Mouse (Mus musculus): ENCODE results near the gene Tuba1a. TPM values are rescaled to one million over a fixed set of nuclear protein-coding genes. Genes with fewer than 3 reads are reported as not detected.
"Not testable (repeated sequence)": the region's sequence is repeated elsewhere in the genome, so short reads cannot be mapped to it uniquely, and the experiment has no call there.

Gene Tuba1a
- polyA plus RNA-seq, 1 experiment from 2014 or later, result 2,353 TPM

DNA sequence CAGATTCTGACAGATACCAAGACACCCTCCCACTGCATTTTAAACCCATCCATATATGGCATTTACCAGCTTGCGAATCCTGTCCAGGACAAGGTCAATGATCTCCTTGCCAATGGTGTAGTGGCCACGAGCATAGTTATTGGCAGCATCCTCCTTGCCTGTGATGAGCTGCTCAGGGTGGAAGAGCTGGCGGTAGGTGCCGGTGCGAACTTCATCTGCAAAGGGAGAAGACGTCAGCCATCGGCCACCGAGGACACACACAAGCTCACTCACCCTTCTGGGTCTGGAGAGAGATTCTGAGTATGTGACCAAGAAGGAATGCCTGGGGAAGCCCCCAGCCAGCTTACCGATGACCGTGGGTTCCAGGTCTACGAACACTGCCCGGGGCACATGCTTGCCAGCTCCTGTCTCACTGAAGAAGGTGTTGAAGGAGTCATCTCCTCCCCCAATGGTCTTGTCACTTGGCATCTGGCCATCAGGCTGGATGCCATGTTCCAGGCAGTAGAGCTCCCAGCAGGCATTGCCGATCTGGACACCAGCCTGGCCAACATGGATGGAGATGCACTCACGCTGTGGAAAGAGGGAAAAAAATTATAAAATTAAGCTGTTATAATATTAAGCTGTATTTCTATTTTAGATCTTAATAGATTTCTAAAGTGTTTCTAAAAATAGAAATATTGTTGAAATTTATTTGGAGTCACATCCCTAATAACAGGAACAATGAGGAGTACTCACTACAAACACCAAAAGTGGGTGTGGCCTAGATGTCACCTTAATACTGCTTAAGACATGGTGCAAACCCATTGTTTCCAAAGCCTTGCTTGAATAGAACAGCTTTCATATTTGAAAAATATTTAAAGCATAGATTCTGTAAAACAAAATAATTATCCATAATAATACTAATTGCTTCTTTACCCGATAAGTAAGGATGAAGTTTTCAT, 2.1 kb downstream of the Tuba1a start:
- H3K4me1 ChIP-seq; H3K27ac ChIP-seq; H3K9me3 ChIP-seq; H3K27me3 ChIP-seq; ATAC-seq (ENCODE audit: insufficient number of reproducible peaks, insufficient read depth, low FRiP score, low TSS enrichment): not testable (repeated sequence)
- Histone ChIP-seq H3K36me3 (peaks cover 11% of the 10 kb centered on the region), H3K4me2 (replicated peaks) (peak overlapping the region; percentile 86), H3K4me3 (peak overlapping the region; percentile 74), H3K9ac (peak overlapping the region; percentile 88)
- 90% methylated on average over 11 of the region's 15 CpGs for WGBS

GRCm38 (mm10) chr15:98949607-98949892, 4.0 kb downstream of the Tuba1a start:
- peaks cover 11% of the 10 kb centered on the region for H3K36me3 ChIP-seq
- H3K4me2 ChIP-seq (replicated peaks), result no peak overlapping the region
- peaks cover 5% of the 10 kb centered on the region for H3K4me1 ChIP-seq
- H3K27me3 ChIP-seq, result no peaks in the 10 kb centered on the region
- no peak overlapping the region for H3K9ac ChIP-seq
- WGBS, result 68% methylated on average over 3 of the region's 3 CpGs
- no peak overlapping the region for H3K4me3 ChIP-seq
- no peak for ATAC-seq (ENCODE audit: insufficient number of reproducible peaks, insufficient read depth, low FRiP score, low TSS enrichment)
- H3K27ac ChIP-seq, result no peak overlapping the region
- no peaks in the 10 kb centered on the region for H3K9me3 ChIP-seq

DNA sequence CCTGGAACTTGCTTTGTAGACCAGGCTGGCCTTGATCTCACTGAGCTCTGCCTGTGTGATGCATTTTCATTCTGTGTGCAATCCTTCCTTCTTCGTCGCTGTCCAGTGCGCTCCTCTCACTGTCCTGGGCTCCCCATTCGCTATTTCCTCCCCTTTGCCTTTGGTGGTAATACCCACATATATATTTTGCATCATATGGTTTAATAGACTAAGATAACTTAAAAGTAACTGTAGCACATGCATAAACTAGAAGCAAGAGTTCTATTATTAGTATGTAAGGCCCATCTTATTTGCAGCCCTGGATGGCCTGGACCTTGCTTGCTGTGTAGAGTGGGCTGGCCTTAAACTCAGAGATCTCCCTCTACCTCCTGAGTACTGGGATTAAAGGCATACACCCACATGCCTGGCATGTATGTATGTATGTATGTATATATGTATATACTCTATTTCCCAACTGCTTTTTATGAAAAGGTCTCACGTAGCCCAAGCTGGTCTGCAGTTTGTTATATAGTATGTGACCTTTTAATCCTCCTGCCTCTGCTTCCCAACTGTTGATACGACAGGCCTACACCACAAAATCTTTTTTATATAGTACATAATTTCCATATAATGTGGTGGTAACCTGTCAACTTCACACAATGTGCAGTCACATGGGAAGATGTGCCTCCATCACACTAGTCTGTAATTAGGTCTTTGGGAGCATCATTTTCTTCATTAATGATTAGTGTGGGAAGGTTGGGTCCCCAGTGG, 4.5 kb downstream of the Tuba1a start:
- Histone ChIP-seq H3K4me2 (replicated peaks) (no peak overlapping the region), H3K9ac (no peak overlapping the region), H3K4me1 (peaks cover 2% of the 10 kb centered on the region), H3K27me3 (no peaks in the 10 kb centered on the region), H3K27ac (no peak overlapping the region), H3K9me3 (no peaks in the 10 kb centered on the region), H3K4me3 (no peak overlapping the region), H3K36me3 (peaks cover 11% of the 10 kb centered on the region)
- WGBS, result 66% methylated on average over 6 of the region's 6 CpGs
- no peak for ATAC-seq (ENCODE audit: insufficient number of reproducible peaks, insufficient read depth, low FRiP score, low TSS enrichment)

DNA sequence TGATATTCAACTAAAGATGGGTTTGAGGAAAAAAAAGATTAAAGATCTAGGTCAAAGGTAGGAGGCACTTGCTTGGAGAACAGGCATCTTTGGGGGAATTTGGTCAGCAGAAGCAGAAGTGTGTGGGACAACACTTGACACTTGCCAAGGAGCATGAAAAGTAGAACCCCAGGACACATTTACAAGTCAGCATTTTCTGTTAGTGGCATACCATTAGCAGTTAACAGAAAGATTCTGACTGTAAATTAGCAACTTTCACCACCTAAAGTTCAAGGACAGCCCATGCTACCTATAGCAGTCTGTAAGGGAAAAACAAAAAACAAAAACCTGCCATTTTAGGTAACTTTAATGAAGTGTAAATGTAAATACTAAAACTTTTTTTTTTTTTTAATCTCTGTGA, 5.1 kb downstream of the Tuba1a start:
- H3K9me3 ChIP-seq, result no peaks in the 10 kb centered on the region
- no peak overlapping the region for H3K9ac ChIP-seq
- H3K4me2 ChIP-seq (replicated peaks), result no peak overlapping the region
- no peaks in the 10 kb centered on the region; the same call in 1 of the 2 replicates for H3K4me1 ChIP-seq
- H3K27me3 ChIP-seq, result no peaks in the 10 kb centered on the region
- no peak overlapping the region for H3K27ac ChIP-seq
- peaks cover 11% of the 10 kb centered on the region for H3K36me3 ChIP-seq
- no peak overlapping the region for H3K4me3 ChIP-seq
- no peak for ATAC-seq (ENCODE audit: insufficient number of reproducible peaks, insufficient read depth, low FRiP score, low TSS enrichment)

GRCm38 (mm10) chr15:98947884-98948283, 5.6 kb downstream of the Tuba1a start:
- Histone ChIP-seq H3K4me2 (replicated peaks) (no peak overlapping the region), H3K9ac (no peak overlapping the region), H3K27me3 (no peaks in the 10 kb centered on the region), H3K27ac (no peak overlapping the region), H3K36me3 (peaks cover 11% of the 10 kb centered on the region), H3K9me3 (no peaks in the 10 kb centered on the region), H3K4me1 (no peaks in the 10 kb centered on the region; the same call in 1 of the 2 replicates), H3K4me3 (no peak overlapping the region)
- no peak for ATAC-seq (ENCODE audit: insufficient number of reproducible peaks, insufficient read depth, low FRiP score, low TSS enrichment)
- WGBS, result 49% methylated on average over 3 of the region's 3 CpGs

DNA sequence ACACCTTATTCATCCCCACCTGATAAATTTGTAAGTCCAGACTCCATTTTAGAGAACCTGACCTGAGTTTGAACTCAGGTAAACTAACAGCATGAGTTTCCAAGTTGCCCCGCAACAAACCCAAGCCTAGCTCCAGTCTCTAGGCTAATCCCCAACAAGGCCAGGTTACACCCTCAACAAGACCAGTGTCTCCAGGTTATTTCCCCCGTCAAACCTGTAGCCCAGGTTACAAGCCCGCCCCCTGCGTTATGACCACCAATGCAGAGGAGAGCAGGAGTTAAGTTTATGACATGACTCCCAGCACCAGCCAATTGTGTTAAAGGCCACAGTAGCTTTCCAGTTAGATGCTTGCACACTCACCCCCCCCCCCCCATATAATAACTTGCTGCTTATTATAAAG, 10.4 kb downstream of the Tuba1a start:
- H3K4me3 ChIP-seq, result no peak overlapping the region
- WGBS, result 71% methylated on average over 4 of the region's 4 CpGs
- no peak for ATAC-seq (ENCODE audit: insufficient number of reproducible peaks, insufficient read depth, low FRiP score, low TSS enrichment)

GRCm38 (mm10) chr15:98942081-98942480, 11.4 kb downstream of the Tuba1a start:
- H3K4me2 ChIP-seq (replicated peaks), result no peak overlapping the region
- no peak for ATAC-seq (ENCODE audit: insufficient number of reproducible peaks, insufficient read depth, low FRiP score, low TSS enrichment)
- no peaks in the 10 kb centered on the region for H3K36me3 ChIP-seq

More for the DNA sequence above, 10.4 kb downstream of the Tuba1a start:
- Histone ChIP-seq H3K27me3 (no peaks in the 10 kb centered on the region), H3K9me3 (no peaks in the 10 kb centered on the region), H3K4me1 (no peaks in the 10 kb centered on the region), H3K4me2 (replicated peaks) (no peak overlapping the region), H3K9ac (no peak overlapping the region), H3K36me3 (no peaks in the 10 kb centered on the region), H3K27ac (no peak overlapping the region)

DNA sequence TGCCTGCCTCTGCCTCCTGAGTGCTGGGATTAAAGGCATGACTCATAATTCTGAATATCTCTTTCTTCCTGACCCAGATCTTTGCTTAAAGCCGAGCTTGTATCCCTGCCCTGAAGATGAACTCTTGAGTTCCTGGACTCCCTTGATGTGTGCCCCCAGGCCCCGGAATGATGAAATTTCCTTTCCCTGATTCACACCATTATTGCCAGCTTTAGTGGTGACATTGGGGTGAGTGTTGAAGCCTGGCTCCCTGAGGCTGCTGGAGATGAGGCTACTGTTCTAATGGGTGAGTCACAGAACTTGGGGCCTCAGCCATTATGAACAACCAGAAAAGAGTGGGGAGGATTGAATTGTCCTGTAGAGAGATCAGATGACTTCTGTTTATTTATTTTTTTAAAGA, 12.0 kb downstream of the Tuba1a start:
- Histone ChIP-seq H3K9me3 (no peaks in the 10 kb centered on the region), H3K27me3 (no peaks in the 10 kb centered on the region), H3K4me3 (no peak overlapping the region), H3K4me2 (replicated peaks) (no peak overlapping the region), H3K36me3 (no peaks in the 10 kb centered on the region), H3K9ac (no peak overlapping the region), H3K27ac (no peak overlapping the region), H3K4me1 (no peaks in the 10 kb centered on the region)
- 54% methylated on average over 2 of the region's 2 CpGs for WGBS
- no peak for ATAC-seq (ENCODE audit: insufficient number of reproducible peaks, insufficient read depth, low FRiP score, low TSS enrichment)

More at GRCm38 (mm10) chr15:98942081-98942480, 11.4 kb downstream of the Tuba1a start:
- H3K27ac ChIP-seq, result no peak overlapping the region
- WGBS, result 87% methylated on average over 4 of the region's 4 CpGs
- H3K9ac ChIP-seq, result no peak overlapping the region
- no peaks in the 10 kb centered on the region for H3K9me3 ChIP-seq
- no peak overlapping the region for H3K4me3 ChIP-seq
- H3K4me1 ChIP-seq, result no peaks in the 10 kb centered on the region
- H3K27me3 ChIP-seq, result no peaks in the 10 kb centered on the region

DNA sequence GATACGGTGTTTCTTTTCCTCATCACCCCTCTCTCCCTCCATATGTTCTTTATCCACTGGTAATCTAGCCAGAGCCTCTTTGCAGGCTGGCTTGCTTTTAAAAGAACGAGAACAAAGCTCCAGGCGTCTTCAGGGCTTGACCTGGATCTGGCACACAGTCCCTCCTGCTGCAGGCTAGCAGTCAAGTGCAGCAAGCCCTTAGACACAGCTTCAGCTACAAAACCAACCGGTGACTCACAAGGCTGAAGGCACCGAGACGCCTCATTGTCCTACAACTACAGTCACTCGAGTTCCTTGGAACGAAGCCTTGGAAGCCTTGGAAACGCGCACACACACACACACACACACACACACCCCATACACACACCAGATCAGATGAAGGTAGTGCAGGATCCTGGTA, 12.7 kb downstream of the Tuba1a start:
- Histone ChIP-seq H3K27me3 (no peaks in the 10 kb centered on the region), H3K27ac (no peak overlapping the region), H3K4me3 (no peak overlapping the region), H3K4me2 (replicated peaks) (no peak overlapping the region), H3K4me1 (peaks cover 1% of the 10 kb centered on the region), H3K9me3 (no peaks in the 10 kb centered on the region), H3K9ac (no peak overlapping the region), H3K36me3 (no peaks in the 10 kb centered on the region)
- ATAC-seq (ENCODE audit: insufficient number of reproducible peaks, insufficient read depth, low FRiP score, low TSS enrichment), result no peak
- 70% methylated on average over 10 of the region's 10 CpGs for WGBS

DNA sequence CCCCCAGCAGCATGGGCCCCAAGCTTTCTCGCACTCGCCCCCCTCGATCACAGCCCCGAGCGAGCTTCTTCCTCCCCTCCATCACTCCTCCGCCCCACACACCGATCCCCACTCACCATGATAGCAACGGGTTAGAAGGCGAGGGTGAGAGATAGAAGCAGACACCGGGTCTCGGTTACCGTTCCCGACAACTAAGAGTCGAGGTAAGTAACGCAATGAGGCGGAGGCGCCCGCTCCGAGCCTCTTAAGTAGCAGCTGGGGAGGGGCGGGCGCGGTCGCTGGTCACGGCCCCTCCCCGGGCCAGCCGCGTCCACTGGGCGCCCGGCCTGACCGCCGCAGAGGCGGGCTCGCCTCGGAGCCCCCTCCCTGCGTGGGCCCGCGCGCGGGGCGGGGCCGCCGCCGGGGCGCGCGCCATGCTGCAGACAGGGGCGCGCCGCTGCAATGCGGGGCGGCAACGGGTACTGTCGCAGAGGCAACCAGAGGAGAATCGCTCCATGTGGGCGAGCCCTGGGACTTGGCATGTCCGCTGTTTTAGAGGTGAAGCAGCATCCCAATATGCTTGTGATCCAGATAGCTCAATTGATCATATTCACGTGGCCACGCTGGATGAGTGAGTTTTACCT, 19.2 kb downstream of the Tuba1a start, which contains the start of gene Tuba1b:
Tuba1b (minus strand) TSS at position 349 of the 623 bp plus-strand sequence.
- H3K27ac ChIP-seq, result peak within 1 kb of the TSS; percentile 99
- H3K9me3 ChIP-seq, result no peaks in the 10 kb centered on the region
- peak within 1 kb of the TSS; percentile 94 for H3K4me2 ChIP-seq (replicated peaks)
- H3K4me1 ChIP-seq, result peaks cover 8% of the 10 kb centered on the region
- ATAC-seq (ENCODE audit: insufficient number of reproducible peaks, insufficient read depth, low FRiP score, low TSS enrichment), result peak; percentile 89
- peak within 1 kb of the TSS; percentile 79 for H3K4me3 ChIP-seq
- no peaks in the 10 kb centered on the region for H3K27me3 ChIP-seq
- peaks cover 9% of the 10 kb centered on the region for H3K36me3 ChIP-seq
- under 1% methylated on average over 58 of the region's 58 CpGs for WGBS
- H3K9ac ChIP-seq, result peak within 1 kb of the TSS; percentile 92

GRCm38 (mm10) chr15:98933833-98934216, 19.7 kb downstream of the Tuba1a start:
- peaks cover 9% of the 10 kb centered on the region for H3K36me3 ChIP-seq
- H3K4me2 ChIP-seq (replicated peaks), result peak overlapping the region; percentile 94
- H3K27me3 ChIP-seq, result no peaks in the 10 kb centered on the region
- H3K9ac ChIP-seq, result peak overlapping the region; percentile 92
- no peaks in the 10 kb centered on the region for H3K9me3 ChIP-seq
- WGBS, result under 1% methylated on average over 35 of the region's 35 CpGs
- H3K4me3 ChIP-seq, result peak overlapping the region; percentile 79
- peaks cover 9% of the 10 kb centered on the region for H3K4me1 ChIP-seq
- H3K27ac ChIP-seq, result peak overlapping the region; percentile 99
- ATAC-seq (ENCODE audit: insufficient number of reproducible peaks, insufficient read depth, low FRiP score, low TSS enrichment), result peak; percentile 78
